Mouse (Mus musculus) olfactory bulb, adult 2 months (tissue): ENCODE data around the gene Atp2c1.

Experiments used
- CTCF ChIP-seq: fragments of 200-500 bp; IDR thresholded peaks from 2 replicates; pipeline ENCODE4 v1.5.1; 2012; ENCODE audit warnings: low read depth, mild to moderate bottlenecking, low read length, moderate library complexity; ENCODE audit not compliant: insufficient read depth
- POLR2A ChIP-seq: fragments of 200-500 bp; IDR thresholded peaks from 2 replicates; pipeline ENCODE4 v1.6.1; 2012; ENCODE audit warnings: mild to moderate bottlenecking, low read depth, low read length, moderate library complexity; ENCODE audit not compliant: insufficient read depth

DNA sequence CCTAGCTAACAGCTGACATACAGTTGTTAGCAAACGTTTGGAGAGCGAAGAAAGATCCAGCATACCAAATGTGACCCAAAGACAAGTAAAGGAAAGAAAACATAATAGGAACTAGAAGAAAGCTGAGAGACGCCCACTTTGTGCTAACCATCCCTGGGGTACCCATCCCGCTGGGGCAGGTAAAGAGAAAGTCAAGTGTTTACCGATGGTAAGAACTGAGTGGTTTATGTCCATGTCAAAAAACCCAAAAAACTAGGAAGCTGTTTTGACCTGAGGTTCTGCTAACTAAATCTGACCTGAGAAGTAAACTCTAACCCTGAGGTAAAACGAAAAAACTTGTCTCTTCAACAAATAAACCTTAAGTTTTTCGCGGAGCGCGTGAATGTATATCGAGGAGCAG, 132.4 kb downstream of the Atp2c1 start:
- TF ChIP-seq CTCF: no peak
- no peak for TF ChIP-seq POLR2A
